Mouse (Mus musculus) common myeloid progenitor, adult 5-6 weeks (primary cell): ENCODE measurements around the gene Kif11. TPM values are rescaled to one million over a fixed set of nuclear protein-coding genes. Genes with fewer than 3 reads are reported as not detected.

Source experiments
- ATAC-seq: replicated peaks from 2 replicates; pipeline ENCODE4 v1.8.0; 2016; ENCODE audit warnings: low read depth, mild to moderate bottlenecking, moderate TSS enrichment, inconsistent platforms; ENCODE audit not compliant: poor library complexity, severe bottlenecking
- total RNA-seq: library from RNA; stranded (forward); fragments of 200-1000, 187-1606 nt; gene quantifications from 2 replicates; pipeline ENCODE4 v1.2.3, GENCODE M21; 2017

Kif11 gene
- total RNA-seq, 1 experiment from 2014 or later: 184 TPM

GRCm38 (mm10) chr19:37440181-37440580 is 64.0 kb downstream of the Kif11 start:
- ATAC-seq: no peak

DNA sequence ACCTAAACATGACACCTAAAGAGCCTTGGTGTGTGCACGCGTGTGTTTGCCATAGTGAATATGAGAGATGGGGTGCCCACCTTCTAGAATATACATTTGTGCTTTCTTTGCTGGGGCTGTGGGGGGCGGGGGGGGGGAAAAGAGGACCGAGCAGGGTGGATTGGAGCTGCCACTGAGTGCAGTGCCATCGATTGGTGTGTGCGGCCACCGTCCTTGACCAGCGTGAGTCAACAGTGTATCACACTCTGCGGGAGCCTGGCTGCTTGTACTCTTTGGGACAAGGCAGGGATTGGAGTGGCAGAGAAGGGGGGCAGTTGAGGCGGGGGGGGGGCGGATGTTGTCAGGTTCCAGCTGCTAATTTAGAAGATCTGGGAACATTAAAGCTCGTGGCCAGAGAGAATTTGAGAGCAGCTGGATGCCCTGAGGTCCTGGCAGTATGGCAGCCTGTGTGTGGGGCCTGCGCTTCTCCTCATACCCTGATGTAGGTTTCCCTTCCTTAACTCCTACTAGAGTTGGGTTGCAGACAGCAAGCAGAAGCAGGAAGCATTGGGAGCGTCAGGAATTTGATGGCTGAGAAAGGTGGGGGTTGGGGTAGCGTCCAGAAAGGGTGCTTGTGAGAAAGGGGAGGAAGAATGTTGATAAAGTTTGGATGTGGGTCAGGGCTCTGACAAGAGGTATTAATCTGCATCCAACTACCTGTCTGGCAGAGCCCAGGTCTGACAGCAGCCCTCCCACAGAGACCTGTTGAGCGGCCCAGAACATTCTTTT is 64.7 kb downstream of the Kif11 start:
- no peak for ATAC-seq

DNA sequence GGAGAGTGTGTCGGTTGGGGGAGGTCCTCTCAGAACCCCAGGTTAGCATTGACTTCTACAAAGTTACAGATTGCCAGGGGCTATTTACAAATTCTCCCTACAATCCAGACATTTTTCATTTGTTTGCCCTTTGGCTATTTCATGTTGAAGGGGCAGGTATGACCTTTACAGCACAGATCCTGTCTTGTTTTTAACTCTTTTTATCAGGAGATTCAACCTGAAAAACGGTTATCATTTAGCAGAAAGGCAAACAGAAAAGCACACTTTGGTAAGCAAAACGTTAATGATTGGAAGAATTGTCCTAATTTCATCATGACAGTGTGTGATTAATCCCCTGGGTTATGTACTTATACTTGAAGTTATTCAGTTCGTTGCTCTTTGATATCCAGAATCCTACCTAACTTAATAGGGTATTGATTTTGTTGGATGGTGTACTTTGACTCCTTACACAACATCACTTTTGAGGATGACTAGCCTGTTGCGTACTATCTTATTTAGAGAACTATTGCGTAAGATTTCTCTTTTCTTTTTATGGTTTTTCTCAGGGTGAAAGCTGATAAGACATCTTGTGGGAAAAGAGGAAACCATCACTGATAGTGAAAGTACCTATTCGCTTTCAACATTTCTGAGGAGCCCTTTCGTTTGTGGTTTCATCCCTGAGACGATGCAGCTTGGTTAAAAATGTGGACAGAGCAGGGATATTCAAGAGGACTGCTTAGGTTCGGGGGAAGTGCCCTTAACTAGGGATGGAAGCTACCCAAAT is 66.5 kb downstream of the Kif11 start:
- ATAC-seq: peak; percentile 61

GRCm38 (mm10) chr19:37443631-37444140 is 67.5 kb downstream of the Kif11 start:
- ATAC-seq: peak; percentile 50

DNA sequence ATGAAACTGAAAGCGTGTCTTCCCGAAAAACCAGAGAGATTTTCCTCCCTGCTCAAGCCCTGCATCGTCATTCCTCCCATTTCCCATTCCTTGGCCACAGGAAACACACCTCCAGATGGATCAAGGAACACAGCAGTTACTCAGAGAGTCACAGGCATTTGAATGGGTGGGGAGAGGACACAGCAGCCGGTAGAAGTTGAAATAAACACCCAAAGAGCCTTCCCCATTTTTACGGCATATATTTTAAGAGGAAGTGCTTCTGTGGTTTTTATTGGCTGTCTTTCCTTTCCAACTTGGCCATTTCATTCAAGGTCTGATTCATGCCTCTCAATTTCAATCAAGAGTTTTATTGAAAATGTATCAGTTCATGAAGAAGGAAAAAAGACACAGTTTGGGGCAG is 72.0 kb downstream of the Kif11 start:
- peak; percentile 56; the same call in 1 of the 2 replicates for ATAC-seq

DNA sequence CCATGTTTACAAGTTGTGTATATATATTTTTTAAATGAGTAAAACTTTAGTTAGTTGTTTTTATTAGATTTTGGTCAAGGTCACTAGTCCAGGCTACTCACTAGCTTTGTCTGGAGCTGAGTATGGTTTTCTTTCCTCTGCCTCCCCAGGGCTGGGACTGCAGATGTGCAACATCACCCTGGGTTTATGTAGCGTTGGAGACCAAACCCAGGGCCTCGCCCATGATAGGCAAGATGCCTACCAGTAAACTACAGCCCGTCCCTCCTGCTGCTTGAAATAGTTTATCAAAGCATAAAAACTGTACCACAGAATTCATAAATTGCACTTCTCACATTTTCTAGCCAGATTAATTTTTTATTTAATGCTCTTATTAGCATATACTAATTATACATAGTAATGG is 73.0 kb downstream of the Kif11 start:
- ATAC-seq: no peak

DNA sequence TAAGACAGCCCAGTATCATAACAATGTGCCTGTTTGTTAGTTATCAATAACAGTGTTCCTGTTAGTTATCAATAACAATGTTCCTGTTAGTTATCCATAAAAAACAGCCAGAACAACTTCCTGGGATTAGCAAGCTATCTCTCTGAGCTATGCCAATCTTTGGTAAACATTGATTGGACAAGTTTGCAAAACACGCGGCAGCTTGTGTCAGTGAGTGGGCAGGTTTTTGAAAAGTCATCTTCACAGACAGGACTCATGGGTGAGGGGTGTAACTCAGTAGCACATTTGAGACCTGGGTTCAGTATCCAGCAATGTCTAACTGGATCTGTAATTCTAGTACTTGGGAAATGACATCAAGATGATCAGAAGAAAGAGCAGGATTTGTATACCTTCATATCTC is 79.3 kb downstream of the Kif11 start:
- no peak for ATAC-seq

GRCm38 (mm10) chr19:37455961-37456360 is 79.8 kb downstream of the Kif11 start:
- no peak for ATAC-seq

DNA sequence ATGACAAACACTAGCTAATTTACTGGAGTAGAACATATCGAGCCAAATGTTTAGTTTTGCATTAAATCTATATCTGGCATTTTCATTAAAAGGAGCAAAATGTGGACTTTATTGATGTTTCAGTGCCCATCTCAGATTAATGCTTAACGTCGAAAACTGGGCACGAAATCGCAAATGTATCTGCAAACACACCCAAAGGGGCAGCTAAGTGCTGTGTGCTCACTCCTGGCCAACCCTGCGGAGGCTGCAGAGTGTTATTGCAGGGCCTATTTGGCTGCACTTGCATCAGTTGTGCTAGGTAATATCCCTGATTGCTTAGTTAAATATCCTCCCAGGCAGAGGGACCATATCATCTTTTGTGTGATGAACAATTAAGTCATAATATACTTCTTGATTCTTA is 81.8 kb downstream of the Kif11 start:
- ATAC-seq: no peak

DNA sequence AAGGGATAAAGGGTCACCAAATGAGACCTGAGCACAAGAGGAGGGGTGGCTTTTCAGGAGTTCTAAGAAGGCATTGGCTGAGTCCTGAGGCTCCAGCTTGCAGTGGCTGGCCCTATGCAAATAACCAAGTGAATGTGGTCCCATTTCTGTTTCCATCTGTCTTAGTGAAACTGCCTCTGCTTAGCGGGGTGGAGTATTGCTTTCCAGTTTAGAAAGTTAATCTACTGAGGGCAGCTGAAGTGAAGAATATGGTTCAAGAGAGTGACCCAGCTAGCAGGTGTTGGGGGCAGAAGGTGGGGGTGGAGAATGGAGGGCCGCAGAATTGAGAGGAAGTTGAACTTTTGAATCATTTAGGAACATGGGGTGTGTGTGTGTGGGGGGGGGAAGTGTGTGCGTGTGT is 90.2 kb downstream of the Kif11 start:
- 0 out of 2 replicates have a peak, but pooled peaks have one; percentile 48 for ATAC-seq

GRCm38 (mm10) chr19:37466978-37467377 is 90.8 kb downstream of the Kif11 start:
- peak; percentile 65 for ATAC-seq

DNA sequence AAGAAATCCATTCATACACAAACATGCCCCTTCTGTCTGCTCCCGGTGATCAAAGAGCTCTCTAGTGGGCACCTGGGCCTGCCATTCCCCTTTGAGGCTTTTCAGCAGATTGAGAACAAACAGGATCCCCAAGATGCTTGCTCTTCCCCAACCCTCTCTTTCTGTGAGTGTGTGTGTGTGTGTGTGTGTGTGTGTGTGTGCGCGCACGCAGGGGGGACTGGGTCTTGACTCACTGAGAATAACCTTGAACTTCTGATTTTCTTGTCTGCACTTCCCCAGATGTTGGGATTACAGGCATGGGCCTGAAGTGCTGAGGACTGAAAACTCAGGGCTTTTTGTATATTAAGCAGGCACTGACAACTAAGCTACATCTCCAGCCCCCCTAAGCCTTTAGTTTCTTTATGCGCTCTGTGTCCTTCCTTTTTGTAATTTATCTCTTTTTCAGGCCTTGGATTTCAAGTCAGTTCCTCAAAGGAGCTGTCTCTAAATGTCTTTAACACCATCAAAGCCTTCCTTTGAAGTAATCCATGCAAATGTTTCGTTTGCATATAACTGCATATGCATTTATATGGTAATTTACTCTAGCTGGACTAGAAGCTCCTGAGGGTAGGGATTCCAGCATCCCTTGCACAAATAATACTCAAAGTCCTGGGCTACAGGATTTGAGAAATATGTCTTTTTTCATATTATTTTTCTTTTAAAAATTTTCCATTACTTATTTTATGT is 92.8 kb downstream of the Kif11 start:
- no peak for ATAC-seq

Other genes starting within 250 kb of the Kif11 start
- gene March5, start 168.9 kb upstream of the Kif11 start, total RNA-seq: 77.4 and 101 TPM in 2 replicates
- gene Cpeb3, start 167.8 kb upstream of the Kif11 start, total RNA-seq: 0.53 and 1.3 TPM in 2 replicates
- gene Ide, start 38.6 kb upstream of the Kif11 start, total RNA-seq: 100 and 108 TPM in 2 replicates
- 47.6 and 72.5 TPM in 2 replicates for gene Hhex, start 58.4 kb downstream of the Kif11 start, total RNA-seq
- gene Exoc6, start 174.0 kb downstream of the Kif11 start, total RNA-seq: 108 and 109 TPM in 2 replicates